Mouse (Mus musculus): ENCODE results near the gene Acap2. TPM values are rescaled to one million over a fixed set of nuclear protein-coding genes. Genes with fewer than 3 reads are reported as not detected.

Acap2 gene
- total RNA-seq, 1 experiment, result 23.4 TPM

- Histone ChIP-seq H3K36me3 (ENCODE audit: control insufficient read depth, insufficient read depth, low read length, poor library complexity, severe bottlenecking) (no peaks in the 10 kb centered on the region; the same call in 1 of the 2 replicates), H3K4me1 (ENCODE audit: control insufficient read depth in 2 of 2, insufficient read depth in 2 of 2, low read length in 2 of 2, poor library complexity in 1 of 2) (no peaks in the 10 kb centered on the region), H3K4me3 (ENCODE audit: insufficient read depth in 1 of 2, low read depth in 1 of 2, low read length in 2 of 2, poor library complexity in 1 of 2, severe bottlenecking in 1 of 2) (no peak overlapping the region), H3K9me3 (ENCODE audit: control insufficient read depth, insufficient read depth, low read depth, low read length) (no peaks in the 10 kb centered on the region), H3K9ac (ENCODE audit: insufficient read depth, low read depth, low read length, poor library complexity, severe bottlenecking) (no peak overlapping the region), H3K27ac (ENCODE audit: insufficient read depth, low read depth, low read length, poor library complexity, severe bottlenecking) (no peak overlapping the region)
- TF ChIP-seq CHD2 (IDR thresholded peaks at IDR 0.05; ENCODE audit: low read depth, low read length) (no peak), HCFC1 (IDR thresholded peaks at IDR 0.05; ENCODE audit: borderline replicate concordance, insufficient read depth, low read length) (no peak), ZC3H11A (IDR thresholded peaks at IDR 0.05; ENCODE audit: borderline replicate concordance, low read depth, low read length) (no peak), ZNF384 (IDR thresholded peaks at IDR 0.05; ENCODE audit: low read depth, low read length) (no peak), MAFK (IDR thresholded peaks at IDR 0.05; ENCODE audit: insufficient read depth, low read depth, low read length) (no peak)
- in situ Hi-C loops (cut with MboI; ENCODE audit: low sequenced_read_pairs in 2 of 2, unreplicated experiment in 2 of 2), result no loop called here
- no peak for DNase-seq (ENCODE audit: low read depth, low spot score)
These were observed 65.5 kb downstream of the Acap2 start for GRCm38 (mm10) chr16:31135519-31135918.

GRCm38 (mm10) chr16:31131531-31131930 is 69.5 kb downstream of the Acap2 start:
- DNase-seq (ENCODE audit: low read depth, low spot score), result no peak
- H3K9ac ChIP-seq (ENCODE audit: insufficient read depth, low read depth, low read length, poor library complexity, severe bottlenecking), result no peak overlapping the region
- TF ChIP-seq ZNF384 (IDR thresholded peaks at IDR 0.05; ENCODE audit: low read depth, low read length) (no peak), MAFK (IDR thresholded peaks at IDR 0.05; ENCODE audit: insufficient read depth, low read depth, low read length) (no peak), HCFC1 (IDR thresholded peaks at IDR 0.05; ENCODE audit: borderline replicate concordance, insufficient read depth, low read length) (no peak), ZC3H11A (IDR thresholded peaks at IDR 0.05; ENCODE audit: borderline replicate concordance, low read depth, low read length) (no peak), CHD2 (IDR thresholded peaks at IDR 0.05; ENCODE audit: low read depth, low read length) (no peak)
- no peak overlapping the region for H3K27ac ChIP-seq (ENCODE audit: insufficient read depth, low read depth, low read length, poor library complexity, severe bottlenecking)
- no peaks in the 10 kb centered on the region; the same call in 1 of the 2 replicates for H3K36me3 ChIP-seq (ENCODE audit: control insufficient read depth, insufficient read depth, low read length, poor library complexity, severe bottlenecking)
- in situ Hi-C loops (cut with MboI; ENCODE audit: low sequenced_read_pairs in 2 of 2, unreplicated experiment in 2 of 2), result no loop called here
- H3K4me3 ChIP-seq (ENCODE audit: insufficient read depth in 1 of 2, low read depth in 1 of 2, low read length in 2 of 2, poor library complexity in 1 of 2, severe bottlenecking in 1 of 2), result no peak overlapping the region
- H3K4me1 ChIP-seq (ENCODE audit: control insufficient read depth in 2 of 2, insufficient read depth in 2 of 2, low read length in 2 of 2, poor library complexity in 1 of 2), result no peaks in the 10 kb centered on the region
- no peaks in the 10 kb centered on the region for H3K9me3 ChIP-seq (ENCODE audit: control insufficient read depth, insufficient read depth, low read depth, low read length)

GRCm38 (mm10) chr16:31128116-31128515 is 72.9 kb downstream of the Acap2 start:
- Histone ChIP-seq H3K36me3 (ENCODE audit: control insufficient read depth, insufficient read depth, low read length, poor library complexity, severe bottlenecking) (no peaks in the 10 kb centered on the region; the same call in 1 of the 2 replicates), H3K4me3 (ENCODE audit: insufficient read depth in 1 of 2, low read depth in 1 of 2, low read length in 2 of 2, poor library complexity in 1 of 2, severe bottlenecking in 1 of 2) (no peak overlapping the region), H3K4me1 (ENCODE audit: control insufficient read depth in 2 of 2, insufficient read depth in 2 of 2, low read length in 2 of 2, poor library complexity in 1 of 2) (no peaks in the 10 kb centered on the region), H3K9ac (ENCODE audit: insufficient read depth, low read depth, low read length, poor library complexity, severe bottlenecking) (no peak overlapping the region), H3K27ac (ENCODE audit: insufficient read depth, low read depth, low read length, poor library complexity, severe bottlenecking) (no peak overlapping the region), H3K9me3 (ENCODE audit: control insufficient read depth, insufficient read depth, low read depth, low read length) (no peaks in the 10 kb centered on the region)
- in situ Hi-C loops (cut with MboI; ENCODE audit: low sequenced_read_pairs in 2 of 2, unreplicated experiment in 2 of 2), result no loop called here
- DNase-seq (ENCODE audit: low read depth, low spot score), result no peak
- no peak for TF ChIP-seq MAFK (IDR thresholded peaks at IDR 0.05; ENCODE audit: insufficient read depth, low read depth, low read length)
- no peak for TF ChIP-seq ZC3H11A (IDR thresholded peaks at IDR 0.05; ENCODE audit: borderline replicate concordance, low read depth, low read length)
- no peak for TF ChIP-seq ZNF384 (IDR thresholded peaks at IDR 0.05; ENCODE audit: low read depth, low read length)
- no peak for TF ChIP-seq CHD2 (IDR thresholded peaks at IDR 0.05; ENCODE audit: low read depth, low read length)
- TF ChIP-seq HCFC1 (IDR thresholded peaks at IDR 0.05; ENCODE audit: borderline replicate concordance, insufficient read depth, low read length), result no peak

GRCm38 (mm10) chr16:31124991-31125390 is 76.1 kb downstream of the Acap2 start:
- H3K9me3 ChIP-seq (ENCODE audit: control insufficient read depth, insufficient read depth, low read depth, low read length), result no peaks in the 10 kb centered on the region
- no peak for DNase-seq (ENCODE audit: low read depth, low spot score)
- no peak overlapping the region for H3K9ac ChIP-seq (ENCODE audit: insufficient read depth, low read depth, low read length, poor library complexity, severe bottlenecking)
- in situ Hi-C loops (cut with MboI; ENCODE audit: low sequenced_read_pairs in 2 of 2, unreplicated experiment in 2 of 2), result no loop called here
- H3K27ac ChIP-seq (ENCODE audit: insufficient read depth, low read depth, low read length, poor library complexity, severe bottlenecking), result no peak overlapping the region
- no peaks in the 10 kb centered on the region for H3K4me1 ChIP-seq (ENCODE audit: control insufficient read depth in 2 of 2, insufficient read depth in 2 of 2, low read length in 2 of 2, poor library complexity in 1 of 2)
- no peaks in the 10 kb centered on the region for H3K36me3 ChIP-seq (ENCODE audit: control insufficient read depth, insufficient read depth, low read length, poor library complexity, severe bottlenecking)
- TF ChIP-seq HCFC1 (IDR thresholded peaks at IDR 0.05; ENCODE audit: borderline replicate concordance, insufficient read depth, low read length) (no peak), MAFK (IDR thresholded peaks at IDR 0.05; ENCODE audit: insufficient read depth, low read depth, low read length) (no peak), CHD2 (IDR thresholded peaks at IDR 0.05; ENCODE audit: low read depth, low read length) (no peak), ZNF384 (IDR thresholded peaks at IDR 0.05; ENCODE audit: low read depth, low read length) (no peak)
- no peak overlapping the region for H3K4me3 ChIP-seq (ENCODE audit: insufficient read depth in 1 of 2, low read depth in 1 of 2, low read length in 2 of 2, poor library complexity in 1 of 2, severe bottlenecking in 1 of 2)

- TF ChIP-seq ZNF384 (IDR thresholded peaks at IDR 0.05; ENCODE audit: low read depth, low read length) (no peak), HCFC1 (IDR thresholded peaks at IDR 0.05; ENCODE audit: borderline replicate concordance, insufficient read depth, low read length) (no peak)
- no peak overlapping the region for H3K4me3 ChIP-seq (ENCODE audit: insufficient read depth in 1 of 2, low read depth in 1 of 2, low read length in 2 of 2, poor library complexity in 1 of 2, severe bottlenecking in 1 of 2)
- no peak overlapping the region for H3K9ac ChIP-seq (ENCODE audit: insufficient read depth, low read depth, low read length, poor library complexity, severe bottlenecking)
- peaks cover 2% of the 10 kb centered on the region; the same call in 1 of the 2 replicates for H3K36me3 ChIP-seq (ENCODE audit: control insufficient read depth, insufficient read depth, low read length, poor library complexity, severe bottlenecking)
- no peak for DNase-seq (ENCODE audit: low read depth, low spot score)
- no peak overlapping the region for H3K27ac ChIP-seq (ENCODE audit: insufficient read depth, low read depth, low read length, poor library complexity, severe bottlenecking)
- no peaks in the 10 kb centered on the region for H3K4me1 ChIP-seq (ENCODE audit: control insufficient read depth in 2 of 2, insufficient read depth in 2 of 2, low read length in 2 of 2, poor library complexity in 1 of 2)
- H3K9me3 ChIP-seq (ENCODE audit: control insufficient read depth, insufficient read depth, low read depth, low read length), result no peaks in the 10 kb centered on the region
- in situ Hi-C loops (cut with MboI; ENCODE audit: low sequenced_read_pairs in 2 of 2, unreplicated experiment in 2 of 2), result no loop called here
These were observed 79.4 kb downstream of the Acap2 start for GRCm38 (mm10) chr16:31121612-31122011.
